Mouse (Mus musculus) embryonic facial prominence, embryonic 15.5 days (tissue): ENCODE results near the gene Ccdc142. TPM values are rescaled to one million over a fixed set of nuclear protein-coding genes. Genes with fewer than 3 reads are reported as not detected.

ENCODE experiments used
- microRNA counts: library from miRNA; unstranded; fragments of <30 nt; microRNA quantifications from one replicate; lab custom pipeline; 2016
- microRNA-seq: library from miRNA; unstranded; fragments of <30 nt; microRNA quantifications from one replicate; pipeline ENCODE4, GENCODE M21; 2016; ENCODE audit warnings: borderline number of aligned reads
- polyA plus RNA-seq: library from polyadenylated mRNA; unstranded; fragments of >200 nt; fragmentation: Nextera tagmentation; extraction: Ambion mirVana; gene quantifications from 2 replicates; pipeline ENCODE4 v1.2.1, GENCODE M21; 2015

Gene Ccdc142
- polyA plus RNA-seq, 1 experiment from 2014 or later = 3.4 TPM

MicroRNA genes within 50 kb of the gene (microRNA counts, 519-probe panel; counts per million panel counts)
- 1,719 counts per million, percentile 22 among the panel's probes with 10 or more counts for microRNA mmu-miR-3470a+mmu-miR-3470b (lab: Ali Mortazavi, UCI)

Small RNA genes lying within 50 kb of the gene (microRNA-seq; reads per million reads assigned to microRNA genes)
- gene Mir3470a = not detected

Other genes with a start within 250 kb of the Ccdc142 start
- 2.3 TPM in 2 replicates for gene Sema4f, start 161.8 kb upstream of the Ccdc142 start, polyA plus RNA-seq
- 0.25 and 0.27 TPM in 2 replicates for gene M1ap, start 154.7 kb upstream of the Ccdc142 start, polyA plus RNA-seq
- gene Dok1, start 68.1 kb upstream of the Ccdc142 start, polyA plus RNA-seq = 9.3 and 10.9 TPM in 2 replicates
- gene Loxl3, start 67.4 kb upstream of the Ccdc142 start, polyA plus RNA-seq = 19.2 and 25.4 TPM in 2 replicates
- gene Aup1, start 47.1 kb upstream of the Ccdc142 start, polyA plus RNA-seq = 198 and 201 TPM in 2 replicates
- 68.9 and 72.0 TPM in 2 replicates for gene Htra2, start 46.3 kb upstream of the Ccdc142 start, polyA plus RNA-seq
- gene Dqx1, start 43.8 kb upstream of the Ccdc142 start, polyA plus RNA-seq = 1.0 and 1.6 TPM in 2 replicates
- 0.51 and 0.61 TPM in 2 replicates for gene Tlx2, start 31.3 kb upstream of the Ccdc142 start, polyA plus RNA-seq
- gene Pcgf1, start 23.7 kb upstream of the Ccdc142 start, polyA plus RNA-seq = 37.7 and 39.4 TPM in 2 replicates
- gene Lbx2, start 15.2 kb upstream of the Ccdc142 start, polyA plus RNA-seq = 0.59 and 0.99 TPM in 2 replicates
- 2.9 and 3.2 TPM in 2 replicates for gene Gm42688, start within 50 bp of the Ccdc142 start, polyA plus RNA-seq
- gene Mrpl53, start 7.4 kb downstream of the Ccdc142 start, polyA plus RNA-seq = 121 and 136 TPM in 2 replicates
- 50.7 and 52.6 TPM in 2 replicates for gene Mogs, start 13.9 kb downstream of the Ccdc142 start, polyA plus RNA-seq
- 109 and 113 TPM in 2 replicates for gene Wbp1, start 20.0 kb downstream of the Ccdc142 start, polyA plus RNA-seq
- gene Ino80b, start 23.8 kb downstream of the Ccdc142 start, polyA plus RNA-seq = 18.2 and 18.5 TPM in 2 replicates
- 62.8 and 63.2 TPM in 2 replicates for gene Rtkn, start 33.9 kb downstream of the Ccdc142 start, polyA plus RNA-seq
- gene Wdr54, start 54.8 kb downstream of the Ccdc142 start, polyA plus RNA-seq = 7.9 and 12.0 TPM in 2 replicates
- gene 1700003E16Rik, start 54.8 kb downstream of the Ccdc142 start, polyA plus RNA-seq = 10.3 and 17.2 TPM in 2 replicates
- gene Dctn1, start 64.3 kb downstream of the Ccdc142 start, polyA plus RNA-seq = 98.7 and 103 TPM in 2 replicates
- gene Slc4a5, start 118.2 kb downstream of the Ccdc142 start, polyA plus RNA-seq = 0.11 and 0.48 TPM in 2 replicates
- gene Mthfd2, start 224.3 kb downstream of the Ccdc142 start, polyA plus RNA-seq = 27.2 and 30.5 TPM in 2 replicates
- 64.1 and 65.9 TPM in 2 replicates for gene Mob1a, start 224.4 kb downstream of the Ccdc142 start, polyA plus RNA-seq
- 105 and 113 TPM in 2 replicates for gene Bola3, start 247.5 kb downstream of the Ccdc142 start, polyA plus RNA-seq